Mouse (Mus musculus) MEL (cell line): ENCODE measurements around the gene Inpp4b. TPM values are rescaled to one million over a fixed set of nuclear protein-coding genes. Genes with fewer than 3 reads are reported as not detected.

Experiments
- DNase-seq: peaks from one replicate; pipeline ENCODE4 v3.0.0; 2011; ENCODE audit warnings: low read depth, low spot score
- H3K27ac ChIP-seq: 2 replicates; pipeline ENCODE4 v1.5.1; 2012; ENCODE audit warnings: low read depth, mild to moderate bottlenecking, control low read depth, low read length, moderate library complexity; ENCODE audit not compliant: control insufficient read depth
- H3K27me3 ChIP-seq, 2 experiments: fragments of 150-350 bp in 1 of 2; sonication (generic) in 1 of 2; 2 replicates each; pipeline ENCODE4 v1.6.1; 2012; ENCODE audit warnings: low read length in 2 of 2, mild to moderate bottlenecking in 2 of 2, improper control_type of control experiment in 1 of 2, moderate library complexity in 1 of 2; ENCODE audit not compliant: insufficient read depth in 2 of 2, control insufficient read depth in 1 of 2
- H3K36me3 ChIP-seq, 2 experiments: 2 replicates each; pipeline ENCODE4 v1.6.1; 2012 to 2014; ENCODE audit warnings: low read length in 2 of 2, improper control_type of control experiment in 1 of 2, inconsistent platforms in 1 of 2, mild to moderate bottlenecking in 1 of 2; ENCODE audit not compliant: insufficient read depth in 2 of 2, control insufficient read depth in 1 of 2
- H3K4me1 ChIP-seq, 2 experiments: fragments of 150-350 bp in 1 of 2; sonication (generic) in 1 of 2; 2 replicates each; pipeline ENCODE4 v1.6.1; 2012; ENCODE audit warnings: low read length in 2 of 2, improper control_type of control experiment in 1 of 2, mild to moderate bottlenecking in 1 of 2; ENCODE audit not compliant: insufficient read depth in 2 of 2, control insufficient read depth in 1 of 2
- H3K4me3 ChIP-seq, 2 experiments: fragments of 150-350 bp in 1 of 2; sonication (generic) in 1 of 2; 2 replicates each; pipeline ENCODE4 v1.5.1; 2012; ENCODE audit warnings: low read depth in 2 of 2, low read length in 2 of 2, mild to moderate bottlenecking in 2 of 2, moderate library complexity in 2 of 2, control low read depth in 1 of 2, improper control_type of control experiment in 1 of 2; ENCODE audit not compliant: control insufficient read depth in 1 of 2, insufficient read depth in 1 of 2
- H3K79me2 ChIP-seq: 2 replicates; pipeline ENCODE4 v1.6.1; 2012; ENCODE audit warnings: mild to moderate bottlenecking, low read length, moderate library complexity; ENCODE audit not compliant: control insufficient read depth, poor library complexity, insufficient read depth
- H3K9ac ChIP-seq: 2 replicates; pipeline ENCODE4 v1.6.1; 2012; ENCODE audit warnings: low read depth, mild to moderate bottlenecking, control low read depth, low read length, moderate library complexity; ENCODE audit not compliant: control insufficient read depth, poor library complexity, severe bottlenecking
- H3K9me3 ChIP-seq: fragments of 150-350 bp; sonication (generic); replicated peaks from 2 replicates; pipeline ENCODE4 v1.6.1; 2012; ENCODE audit warnings: mild to moderate bottlenecking, low read length, improper control_type of control experiment, moderate library complexity; ENCODE audit not compliant: insufficient read depth
- CHD2 ChIP-seq: IDR thresholded peaks from 2 replicates; pipeline ENCODE4 v1.6.1; 2011; ENCODE audit warnings: low read length, improper control_type of control experiment
- CTCF ChIP-seq, 3 experiments: IDR thresholded peaks in 2 of 3; conservative IDR thresholded peaks in 1 of 3; 2 replicates each; pipeline ENCODE4 v1.5.1; 2011 to 2012; ENCODE audit warnings: low read length in 3 of 3, low read depth in 2 of 3, mild to moderate bottlenecking in 2 of 3, improper control_type of control experiment in 1 of 3, inconsistent platforms in 1 of 3, mixed read lengths in 1 of 3, moderate library complexity in 1 of 3; ENCODE audit not compliant: control insufficient read depth in 1 of 3, insufficient read depth in 1 of 3, poor library complexity in 1 of 3, severe bottlenecking in 1 of 3
- EP300 ChIP-seq, 2 experiments: IDR thresholded peaks; 2 replicates each; pipeline ENCODE4 v1.6.1; 2011; ENCODE audit warnings: improper control_type of control experiment in 2 of 2, low read length in 2 of 2, low read depth in 1 of 2, mild to moderate bottlenecking in 1 of 2
- ETS1 ChIP-seq: IDR thresholded peaks from 2 replicates; pipeline ENCODE4 v1.6.1; 2012; ENCODE audit warnings: low read depth, mild to moderate bottlenecking, inconsistent platforms, low read length, improper control_type of control experiment, moderate library complexity
- GABPA ChIP-seq: IDR thresholded peaks from 2 replicates; pipeline ENCODE4 v1.6.1; 2012; ENCODE audit warnings: low read depth, mild to moderate bottlenecking, inconsistent platforms, low read length, improper control_type of control experiment, moderate library complexity
- GATA1 ChIP-seq: IDR thresholded peaks from 2 replicates; pipeline ENCODE4 v1.6.1; 2011; ENCODE audit warnings: low read depth, low read length, improper control_type of control experiment
- HCFC1 ChIP-seq: IDR thresholded peaks from 2 replicates; pipeline ENCODE4 v1.6.1; 2012; ENCODE audit warnings: low read depth, mild to moderate bottlenecking, inconsistent platforms, low read length, improper control_type of control experiment, moderate library complexity
- JUND ChIP-seq: IDR thresholded peaks from 2 replicates; pipeline ENCODE4 v1.6.1; 2011; ENCODE audit warnings: low read depth, mild to moderate bottlenecking, improper control_type of control experiment, low read length
- MAX ChIP-seq: IDR thresholded peaks from 2 replicates; pipeline ENCODE4 v1.6.1; 2011; ENCODE audit warnings: low read length, improper control_type of control experiment
- MAZ ChIP-seq: IDR thresholded peaks from 2 replicates; pipeline ENCODE4 v1.6.1; 2012; ENCODE audit warnings: low read depth, mild to moderate bottlenecking, inconsistent platforms, low read length, improper control_type of control experiment
- MYC ChIP-seq: IDR thresholded peaks from 2 replicates; pipeline ENCODE4 v1.6.1; 2011; ENCODE audit warnings: low read depth, mild to moderate bottlenecking, low read length, improper control_type of control experiment, moderate library complexity
- NELFE ChIP-seq: IDR thresholded peaks from 2 replicates; pipeline ENCODE4 v1.6.1; 2011; ENCODE audit warnings: low read depth, low read length, improper control_type of control experiment
- POLR2A ChIP-seq, 2 experiments: IDR thresholded peaks; 2 replicates each; pipeline ENCODE4 v1.6.1; 2011 to 2012; ENCODE audit warnings: low read length in 2 of 2, mild to moderate bottlenecking in 2 of 2, control low read depth in 1 of 2, improper control_type of control experiment in 1 of 2, low read depth in 1 of 2, moderate library complexity in 1 of 2; ENCODE audit not compliant: control insufficient read depth in 1 of 2, insufficient read depth in 1 of 2, poor library complexity in 1 of 2
- POLR2AphosphoS2 ChIP-seq: IDR thresholded peaks from 2 replicates; pipeline ENCODE4 v1.6.1; 2011; ENCODE audit warnings: low read length, improper control_type of control experiment
- POLR2AphosphoS5 ChIP-seq: IDR thresholded peaks from 2 replicates; pipeline ENCODE4 v1.6.1; 2012; ENCODE audit warnings: low read depth, borderline replicate concordance, mild to moderate bottlenecking, inconsistent platforms, low read length, moderate library complexity, mixed read lengths
- TAL1 ChIP-seq: IDR thresholded peaks from 2 replicates; pipeline ENCODE4 v1.6.1; 2012; ENCODE audit warnings: mild to moderate bottlenecking, inconsistent platforms, low read length, moderate library complexity, mixed read lengths
- TBP ChIP-seq: IDR thresholded peaks from 2 replicates; pipeline ENCODE4 v1.8.0; 2011; ENCODE audit warnings: low read depth, low read length, improper control_type of control experiment
- TCF12 ChIP-seq: IDR thresholded peaks from 2 replicates; pipeline ENCODE4 v1.6.1; 2014; ENCODE audit warnings: low read depth, mild to moderate bottlenecking, inconsistent platforms, low read length, improper control_type of control experiment, moderate library complexity
- USF1 ChIP-seq: IDR thresholded peaks from 2 replicates; pipeline ENCODE4 v1.6.1; 2014; ENCODE audit warnings: low read depth, mild to moderate bottlenecking, inconsistent platforms, low read length, improper control_type of control experiment, moderate library complexity
- ZC3H11A ChIP-seq: IDR thresholded peaks from 2 replicates; pipeline ENCODE4 v1.6.1; 2012; ENCODE audit warnings: low read depth, mild to moderate bottlenecking, inconsistent platforms, low read length, improper control_type of control experiment
- ZMIZ1 ChIP-seq: IDR thresholded peaks from 2 replicates; pipeline ENCODE4 v1.6.1; 2012; ENCODE audit warnings: low read depth, mild to moderate bottlenecking, inconsistent platforms, low read length, improper control_type of control experiment, moderate library complexity
- polyA plus RNA-seq, 2 experiments: library from polyadenylated mRNA; stranded (reverse) in 1 of 2; unstranded in 1 of 2; fragments of >175 nt in 1 of 2; fragments of >200 nt in 1 of 2; gene quantifications; 2 replicates each; pipeline versions ENCODE4 v1.2.1 to v1.2.4; 2012; ENCODE audit warnings: low replicate concordance in 2 of 2, low read depth in 1 of 2; ENCODE audit not compliant: insufficient read length in 2 of 2, insufficient read depth in 1 of 2, missing spikeins in 1 of 2
- total RNA-seq: library from RNA; depleted of rRNA; stranded (reverse); fragments of 300-350 nt; gene quantifications from 2 replicates; pipeline ENCODE4 v1.2.3, GENCODE M21; 2012

Gene Inpp4b
- total and polyA plus RNA-seq, 3 experiments, result 12.3 to 26.9 (median 13.6) TPM

DNA sequence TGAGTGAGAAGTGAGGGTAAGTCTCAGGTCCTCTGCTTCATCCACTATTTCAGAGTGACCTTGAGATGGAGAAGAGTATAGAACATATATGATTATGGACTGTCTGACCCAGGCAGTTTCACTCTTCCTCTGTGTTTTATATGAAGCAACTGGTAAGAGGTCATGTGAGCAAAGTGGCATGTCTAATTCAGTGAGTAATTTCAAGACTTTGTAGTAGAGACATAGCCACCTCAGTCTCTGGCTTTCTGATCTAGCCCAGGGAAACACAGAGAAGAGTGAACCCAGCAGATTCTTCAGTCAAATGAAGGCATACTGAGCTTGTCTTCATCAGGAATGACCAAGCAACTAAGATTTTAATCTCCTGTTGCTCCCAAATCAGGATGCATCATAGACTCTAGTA lies 172.1 kb downstream of the Inpp4b start:
- no peaks in the 10 kb centered on the region for H3K79me2 ChIP-seq
- no peak overlapping the region for H3K4me3 ChIP-seq
- no peak for DNase-seq
- H3K27ac ChIP-seq, result no peak overlapping the region
- no peaks in the 10 kb centered on the region for H3K9me3 ChIP-seq
- TF ChIP-seq TAL1 (no peak), HCFC1 (no peak), TCF12 (no peak), POLR2AphosphoS5 (no peak), NELFE (no peak), ZC3H11A (no peak), JUND (no peak), ETS1 (no peak), POLR2A (IDR thresholded peaks at IDR 0.05; ENCODE audit: control insufficient read depth in 1 of 2, insufficient read depth in 1 of 2, low read depth in 1 of 2, low read length in 2 of 2, poor library complexity in 1 of 2) (no peak), TBP (no peak)
- peaks cover 0 to 6% of the 10 kb centered on the region in 2 experiments; a peak in 1 of 4 replicates for H3K36me3 ChIP-seq
- no peaks in the 10 kb centered on the region for H3K4me1 ChIP-seq
- no peak overlapping the region for H3K9ac ChIP-seq
- H3K27me3 ChIP-seq, result no peaks in the 10 kb centered on the region

DNA sequence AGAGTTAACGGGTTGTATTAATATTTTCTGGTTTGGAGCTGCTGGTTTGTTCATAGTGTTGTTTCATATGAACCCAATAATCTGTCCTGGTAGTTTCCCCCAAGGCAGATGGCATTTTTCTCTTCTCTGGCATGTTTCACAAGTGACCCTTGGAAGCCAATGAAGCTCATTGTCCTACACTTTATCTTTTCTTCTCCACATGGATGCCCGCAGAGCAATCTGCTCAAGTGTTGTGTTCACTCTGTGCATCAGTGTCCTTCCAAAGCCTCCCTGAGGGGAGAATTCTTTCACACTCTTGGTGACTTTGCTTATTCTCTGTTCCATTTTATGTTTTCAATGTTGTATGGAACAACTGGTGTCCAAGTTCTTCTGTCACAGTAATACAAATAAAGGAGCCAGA lies 179.7 kb downstream of the Inpp4b start:
- H3K4me3 ChIP-seq, result no peak overlapping the region

DNA sequence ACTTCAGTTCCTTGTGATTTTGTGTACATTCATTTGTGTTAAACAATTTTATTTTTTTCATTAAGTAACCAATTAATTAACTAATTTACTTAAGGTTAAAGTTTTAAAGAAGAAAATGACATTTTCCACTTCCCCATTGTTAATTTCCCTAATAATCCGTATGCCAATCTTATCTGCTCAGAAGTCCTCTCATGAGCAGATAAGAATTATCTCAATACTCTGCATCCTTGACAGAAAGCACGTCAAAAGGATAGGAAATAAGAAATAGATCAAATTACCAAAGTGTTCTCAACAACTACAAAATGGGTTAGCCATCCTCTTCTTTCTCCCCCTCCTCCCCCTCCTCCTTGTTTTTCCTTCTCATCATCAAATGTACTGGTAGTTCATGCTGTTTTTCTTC lies 182.2 kb downstream of the Inpp4b start:
- Histone ChIP-seq H3K79me2 (no peaks in the 10 kb centered on the region), H3K36me3 (peaks cover 0 to 10% of the 10 kb centered on the region in 2 experiments; a peak in 2 of 4 replicates), H3K27me3 (no peaks in the 10 kb centered on the region), H3K27ac (no peak overlapping the region), H3K9me3 (no peaks in the 10 kb centered on the region), H3K9ac (no peak overlapping the region), H3K4me1 (peaks cover 4 to 5% of the 10 kb centered on the region in 2 experiments; a peak in 2 of 4 replicates), H3K4me3 (no peak overlapping the region)
- no peak for DNase-seq
- no peak for TF ChIP-seq CHD2
- TF ChIP-seq GATA1, result peak; percentile 80
- TF ChIP-seq TCF12, result peak; percentile 28; the same call in 1 of the 2 replicates
- no peak for TF ChIP-seq ZMIZ1
- peak; percentile 36 to 61; a peak in 3 of 4 replicates for TF ChIP-seq EP300 (IDR thresholded peaks at IDR 0.05; ENCODE audit: low read depth in 1 of 2, low read length in 2 of 2)
- no peak for TF ChIP-seq MYC

More for the DNA sequence above, 179.7 kb downstream of the Inpp4b start:
- Histone ChIP-seq H3K9me3 (no peaks in the 10 kb centered on the region), H3K4me1 (peaks cover 4 to 5% of the 10 kb centered on the region in 2 experiments; a peak in 2 of 4 replicates), H3K79me2 (no peaks in the 10 kb centered on the region), H3K9ac (no peak overlapping the region), H3K27me3 (no peaks in the 10 kb centered on the region), H3K27ac (no peak overlapping the region), H3K36me3 (peaks cover 0 to 10% of the 10 kb centered on the region in 2 experiments; a peak in 2 of 4 replicates)
- TF ChIP-seq CTCF (IDR thresholded peaks at IDR 0.05 in 2 of 3, conservative IDR thresholded peaks at IDR 0.05 in 1 of 3; ENCODE audit: control insufficient read depth in 1 of 3, insufficient read depth in 1 of 3, low read depth in 2 of 3, low read length in 3 of 3, poor library complexity in 1 of 3, severe bottlenecking in 1 of 3) (no peak), TCF12 (no peak), GABPA (no peak), MAX (no peak), POLR2AphosphoS2 (no peak), USF1 (no peak), MAZ (no peak)
- no peak for DNase-seq
